Mouse (Mus musculus): ENCODE results near the gene Abcc10.

Abcc10 gene

GRCm38 (mm10) chr17:46327906-46328534, at the start of gene Abcc10:
Gene Abcc10, minus strand, starts transcription at chr17:46328352.
- DNase-seq, result peak; percentile 97 to 98

GRCm38 (mm10) chr17:46371783-46372182, 43.6 kb upstream of the Abcc10 start:
- peak; percentile 43 to 66 for DNase-seq

GRCm38 (mm10) chr17:46351026-46351700, 23.0 kb upstream of the Abcc10 start:
- peak; percentile 54 to 62 for DNase-seq

- no peak for DNase-seq
Observed at GRCm38 (mm10) chr17:46341208-46341607, 13.1 kb upstream of the Abcc10 start.

GRCm38 (mm10) chr17:46336475-46336874, 8.3 kb upstream of the Abcc10 start:
- peak in 1 of 2 experiments; percentile 36 for DNase-seq

GRCm38 (mm10) chr17:46328723-46329122, 571 bp upstream of the Abcc10 start:
- DNase-seq, result no peak

DNA sequence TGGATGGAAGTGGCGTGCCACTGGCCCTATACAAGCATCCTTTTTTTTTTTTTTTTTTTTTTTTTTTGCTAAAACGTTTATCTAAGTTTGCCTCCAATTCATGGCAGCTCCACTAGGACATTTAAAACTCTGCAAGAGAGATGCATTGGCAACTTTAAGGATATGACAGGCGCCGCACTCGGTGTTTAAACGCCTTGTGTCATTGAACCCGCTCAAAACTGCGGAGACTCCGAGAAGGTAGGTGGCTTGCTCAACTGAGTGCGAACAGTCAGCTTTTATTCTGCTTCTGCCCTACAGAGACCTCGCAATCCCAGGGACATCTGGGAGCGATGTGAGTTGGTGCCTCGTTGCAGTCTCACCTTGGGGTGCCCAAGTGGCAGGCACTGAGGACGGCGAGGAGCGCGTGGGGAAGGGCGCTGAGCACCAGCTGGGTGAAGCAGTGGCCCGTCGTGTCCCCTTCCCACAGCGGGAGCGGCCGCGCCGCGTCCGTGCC, 693 bp downstream of the Abcc10 start:
- no peak for DNase-seq

- DNase-seq, result peak in 1 of 2 experiments; percentile 42
Observed at GRCm38 (mm10) chr17:46322046-46322823, 5.9 kb downstream of the Abcc10 start.

DNA sequence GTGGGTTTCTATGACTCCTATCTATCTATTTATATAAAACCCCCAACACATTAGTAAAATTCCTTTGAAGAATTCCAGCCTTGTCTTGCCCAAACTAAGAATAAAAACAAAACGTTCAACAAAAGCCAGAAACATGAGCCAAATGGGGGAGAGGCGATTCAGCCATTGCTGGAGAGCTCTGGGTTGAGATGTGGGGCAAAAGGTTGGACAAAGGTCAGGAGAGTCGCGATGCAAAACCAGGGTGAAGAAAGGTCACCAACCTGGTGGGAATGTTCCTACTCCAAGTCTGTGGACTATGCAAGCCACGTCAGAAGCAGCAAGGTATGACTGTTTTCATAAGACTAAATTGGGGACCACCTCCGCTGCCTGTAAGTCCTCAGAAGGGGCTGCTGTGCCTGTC, 7.7 kb downstream of the Abcc10 start:
- DNase-seq, result peak; percentile 35 to 43

DNA sequence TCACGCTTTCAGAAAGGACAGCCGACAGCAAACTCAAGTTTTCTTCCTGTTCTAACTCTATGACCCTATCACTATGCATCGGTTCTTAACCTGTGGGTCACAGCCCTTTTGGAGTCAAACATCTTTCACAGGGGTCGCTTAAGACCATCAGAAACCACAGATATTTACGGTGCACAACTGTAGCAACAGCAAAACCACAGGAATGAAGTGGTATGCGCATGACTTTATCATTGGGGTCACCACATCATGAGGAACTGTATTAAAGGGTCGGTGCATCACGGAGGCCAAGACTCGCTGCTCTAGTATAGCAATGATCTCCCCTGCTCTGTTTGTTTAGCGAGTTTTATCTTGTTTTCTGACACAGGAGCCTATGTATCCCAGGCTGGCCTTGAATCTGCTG, 12.3 kb downstream of the Abcc10 start:
- DNase-seq, result no peak

- DNase-seq, result no peak
Observed at GRCm38 (mm10) chr17:46313135-46313715, 14.9 kb downstream of the Abcc10 start.

DNA sequence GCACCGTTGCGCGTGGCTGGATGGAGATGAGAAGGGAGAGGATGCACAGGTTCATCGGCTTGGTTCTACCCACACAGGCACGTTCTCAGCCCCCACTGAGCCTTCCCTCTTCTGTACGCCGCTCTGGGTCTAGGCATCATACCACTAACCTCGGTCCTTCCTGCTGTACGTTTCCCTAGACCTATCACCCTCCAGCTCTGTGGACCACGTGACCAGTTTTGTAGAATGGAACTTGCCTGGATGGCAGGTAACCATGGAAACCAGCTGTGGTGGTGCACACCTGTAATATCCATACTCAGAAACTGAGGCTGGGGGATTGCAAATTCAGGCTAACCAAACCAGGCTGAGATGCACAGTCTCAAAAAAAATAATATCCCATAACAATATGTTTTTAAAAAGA, 17.6 kb downstream of the Abcc10 start:
- DNase-seq, result no peak

GRCm38 (mm10) chr17:46309835-46310234, 18.3 kb downstream of the Abcc10 start:
- no peak for DNase-seq

DNA sequence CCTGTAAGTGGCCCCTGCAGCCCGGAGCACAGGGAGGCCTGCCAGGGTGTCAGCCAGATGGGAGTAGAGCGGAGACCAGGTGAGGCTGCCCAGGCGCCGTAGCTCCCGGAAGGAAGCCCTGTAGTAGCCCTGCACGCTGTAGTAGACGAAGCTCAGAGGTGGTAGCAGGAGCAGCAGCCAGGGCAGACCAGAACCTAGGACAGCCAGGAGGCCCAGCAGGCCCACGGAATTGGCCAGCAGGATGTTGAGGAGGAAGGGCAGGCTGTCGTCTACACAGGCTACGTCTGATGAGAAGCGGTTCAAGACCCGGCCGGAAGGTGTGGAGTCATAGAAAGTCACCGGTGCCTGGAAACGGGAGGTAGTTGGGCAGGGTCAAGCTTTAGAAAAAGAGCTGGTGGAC, 21.2 kb downstream of the Abcc10 start:
- no peak for DNase-seq

DNA sequence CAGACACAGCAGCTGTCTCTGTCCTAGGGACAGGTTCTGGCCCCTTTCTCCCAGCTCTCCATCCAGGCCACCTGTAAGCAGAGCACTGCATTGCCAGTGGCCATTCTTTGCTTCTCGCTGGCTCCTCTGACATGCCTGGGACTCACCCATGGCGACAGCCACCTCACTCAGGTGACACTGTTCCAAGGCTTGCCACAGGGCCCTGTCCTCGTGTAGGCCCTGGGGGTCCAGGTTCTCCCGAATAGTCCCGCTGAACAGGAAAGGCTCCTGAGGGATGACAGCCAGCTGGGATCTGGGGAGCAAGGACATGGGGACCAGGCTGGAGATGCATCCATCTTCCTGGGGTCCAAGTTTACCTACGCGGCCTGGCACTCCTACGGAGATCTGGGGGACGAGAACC, 24.0 kb downstream of the Abcc10 start:
- DNase-seq, result no peak

DNA sequence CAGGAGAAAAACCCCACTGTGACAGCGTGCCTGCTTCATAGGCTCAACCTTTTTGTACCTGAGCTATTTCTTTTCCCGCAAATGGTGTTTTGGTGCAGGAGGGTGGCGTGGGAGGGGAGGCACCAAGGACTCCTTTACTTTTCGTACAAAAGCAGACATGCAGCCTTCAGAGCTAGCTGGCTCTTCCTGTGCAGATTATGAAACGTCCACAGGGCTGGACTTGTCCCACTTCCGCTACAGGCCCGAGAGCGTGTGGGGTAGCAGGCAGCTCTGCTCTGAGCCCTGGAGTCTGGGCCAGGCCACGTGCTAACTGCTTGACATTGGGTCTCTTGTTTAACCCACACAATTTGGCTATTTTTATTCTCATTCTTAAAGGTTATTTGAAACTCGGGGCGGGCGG, 26.3 kb downstream of the Abcc10 start:
- DNase-seq, result peak in 1 of 2 experiments; percentile 22

GRCm38 (mm10) chr17:46298220-46298913, 29.8 kb downstream of the Abcc10 start:
- peak; percentile 81 to 94 for DNase-seq

GRCm38 (mm10) chr17:46297364-46298219, 30.6 kb downstream of the Abcc10 start, which contains the start of gene Dlk2:
Gene Dlk2, plus strand, starts transcription at chr17:46297421.
- DNase-seq, result peak in 1 of 2 experiments; percentile 36

- DNase-seq, result no peak
Observed at GRCm38 (mm10) chr17:46297028-46297363, 31.2 kb downstream of the Abcc10 start.

DNA sequence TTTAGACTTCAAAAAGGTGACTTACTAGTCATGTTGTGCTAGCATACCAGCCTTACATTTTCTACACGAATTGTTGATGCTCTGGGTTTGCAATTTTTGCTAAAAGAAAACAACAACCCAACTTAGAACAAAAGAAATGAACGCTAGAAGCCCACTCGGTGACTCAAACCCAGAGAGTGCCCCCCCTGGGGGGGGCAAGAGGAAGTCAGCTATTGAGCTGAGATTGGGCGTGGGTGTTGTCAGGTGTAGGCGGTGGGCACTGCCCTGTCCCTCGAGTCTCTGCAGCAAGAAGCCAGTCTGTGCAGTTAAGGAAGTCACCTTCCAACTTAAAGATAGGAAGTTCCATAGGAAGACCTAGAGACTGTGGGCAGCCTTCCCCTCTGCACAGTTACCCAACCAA, 31.6 kb downstream of the Abcc10 start:
- DNase-seq, result no peak

GRCm38 (mm10) chr17:46287678-46288095, 40.5 kb downstream of the Abcc10 start:
- peak; percentile 84 to 86 for DNase-seq

GRCm38 (mm10) chr17:46285407-46285806, 42.7 kb downstream of the Abcc10 start:
- no peak for DNase-seq

All from kidney, postnatal 36 days (tissue).